Mouse (Mus musculus) heart, adult 9 months (tissue): ENCODE measurements around the gene Mpv17l2.

Source experiments
- DNase-seq, 2 experiments: peaks; one replicate each; pipeline ENCODE4 v3.0.0; 2022; ENCODE audit warnings: low spot score in 2 of 2

Mpv17l2 gene

DNA sequence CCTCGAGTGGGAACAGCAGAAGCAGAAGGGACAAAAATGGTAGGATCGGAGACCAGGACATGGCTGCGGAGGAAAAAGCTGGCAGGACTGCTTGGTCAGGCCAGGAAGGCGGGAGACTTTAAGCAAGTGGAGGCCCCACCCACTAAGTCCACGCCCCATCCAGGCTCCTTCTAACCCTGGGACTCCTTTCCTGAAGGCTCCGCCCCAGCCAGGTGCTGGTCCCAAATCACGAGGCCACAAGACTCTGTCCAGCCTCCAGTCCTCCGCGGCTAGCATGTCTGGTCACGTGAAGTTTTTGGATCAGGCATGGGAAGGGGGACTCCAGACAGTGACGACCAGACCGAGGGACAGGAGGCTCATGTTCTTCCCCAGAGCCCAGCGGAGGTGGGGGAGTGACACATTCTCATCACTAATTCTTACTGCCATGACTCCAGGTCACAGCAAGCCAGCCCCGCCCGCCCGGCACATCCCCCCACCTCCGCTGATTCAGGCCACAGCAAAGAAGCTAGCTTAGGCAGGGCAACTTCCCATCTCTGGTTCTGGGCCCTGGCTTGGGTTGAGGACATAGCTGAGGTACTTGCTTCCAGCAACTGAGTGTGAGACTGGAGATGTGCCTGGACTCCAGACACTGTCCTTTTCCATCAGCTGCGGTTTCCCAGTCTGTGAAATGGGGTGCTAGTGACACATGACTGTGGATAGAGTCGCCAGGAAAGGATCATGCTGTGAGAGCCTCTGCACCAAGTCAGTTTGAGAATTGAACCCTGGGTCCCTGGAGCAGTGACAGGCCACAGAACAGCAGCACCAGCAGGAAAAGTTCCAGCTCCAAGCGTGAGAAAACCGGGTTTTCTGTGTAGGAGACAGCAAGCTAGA is 6.1 kb upstream of the Mpv17l2 start:
- DNase-seq = peak; percentile 68 to 81

DNA sequence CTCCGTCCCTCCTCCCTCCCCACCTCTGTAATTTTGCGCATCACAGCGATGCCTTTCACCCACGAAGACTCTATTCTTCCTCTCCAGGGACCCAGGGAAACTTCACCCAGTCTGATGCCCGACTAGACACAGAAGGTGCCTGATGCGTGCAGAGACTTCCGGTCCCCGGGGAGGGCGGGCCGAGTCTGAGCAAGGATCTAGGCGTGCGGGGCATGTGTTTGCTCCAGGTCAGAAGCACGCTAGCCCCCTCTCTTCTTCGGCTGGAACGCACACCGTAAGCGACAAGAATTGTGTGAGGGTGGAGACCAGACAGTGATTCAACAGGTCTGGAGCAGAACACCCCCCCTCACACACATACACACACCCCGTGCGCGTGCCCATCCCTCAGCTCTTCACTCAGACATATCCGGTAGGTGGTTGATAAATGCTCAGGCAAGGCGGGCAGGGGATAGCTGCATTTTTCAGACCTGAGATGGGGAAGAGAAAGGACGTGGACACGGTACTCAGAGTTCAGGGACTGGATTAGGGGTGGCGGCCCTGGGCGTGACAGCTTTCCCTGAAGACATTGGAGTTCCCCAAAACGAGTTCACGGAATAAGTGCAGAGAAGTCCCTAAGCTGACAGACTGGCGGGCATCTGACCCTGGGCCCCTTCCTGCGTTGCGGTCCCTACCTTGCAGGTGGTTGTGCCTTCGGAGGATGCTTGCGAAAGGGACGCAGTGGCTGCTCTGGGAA is 5.3 kb upstream of the Mpv17l2 start:
- peak in 1 of 2 experiments; percentile 45 for DNase-seq

DNA sequence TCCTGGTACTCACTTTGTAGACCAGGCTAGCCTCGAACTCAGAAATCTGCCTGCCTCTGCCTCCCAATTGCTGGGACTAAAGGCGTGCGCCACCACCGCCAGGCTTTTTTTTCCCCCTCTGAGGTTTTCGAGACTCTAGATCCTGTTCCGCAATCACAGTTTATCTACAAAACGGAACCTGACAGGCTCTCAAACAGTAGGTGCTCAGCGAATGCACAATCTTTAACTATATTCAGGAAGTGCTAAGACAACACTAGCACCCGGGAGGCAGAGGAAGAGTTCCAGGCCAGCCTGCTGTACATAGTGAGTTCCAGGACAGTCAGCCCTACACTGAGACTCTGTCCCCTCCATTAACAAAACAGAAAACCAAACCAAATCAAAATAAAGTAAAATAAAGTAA is 4.6 kb upstream of the Mpv17l2 start:
- no peak for DNase-seq

DNA sequence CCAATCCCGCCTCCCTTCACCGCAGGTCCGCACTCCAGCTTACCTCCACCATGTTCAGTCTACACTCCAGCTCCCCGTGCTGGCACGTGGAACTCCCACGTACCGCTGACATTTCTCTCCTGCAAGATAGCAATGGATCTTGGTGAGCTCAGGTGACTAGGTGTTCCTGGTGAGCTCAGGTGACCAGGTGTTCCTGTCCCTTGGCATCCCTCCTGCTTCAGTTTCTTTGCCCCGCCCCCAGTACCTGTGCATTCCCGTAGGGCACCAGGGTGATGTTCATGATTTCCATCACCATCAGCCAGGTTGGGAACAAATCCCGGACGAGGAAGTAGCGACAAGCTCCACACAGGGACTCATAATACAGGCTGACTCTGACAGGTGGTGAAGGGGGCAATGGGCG is 3.9 kb upstream of the Mpv17l2 start:
- no peak for DNase-seq

DNA sequence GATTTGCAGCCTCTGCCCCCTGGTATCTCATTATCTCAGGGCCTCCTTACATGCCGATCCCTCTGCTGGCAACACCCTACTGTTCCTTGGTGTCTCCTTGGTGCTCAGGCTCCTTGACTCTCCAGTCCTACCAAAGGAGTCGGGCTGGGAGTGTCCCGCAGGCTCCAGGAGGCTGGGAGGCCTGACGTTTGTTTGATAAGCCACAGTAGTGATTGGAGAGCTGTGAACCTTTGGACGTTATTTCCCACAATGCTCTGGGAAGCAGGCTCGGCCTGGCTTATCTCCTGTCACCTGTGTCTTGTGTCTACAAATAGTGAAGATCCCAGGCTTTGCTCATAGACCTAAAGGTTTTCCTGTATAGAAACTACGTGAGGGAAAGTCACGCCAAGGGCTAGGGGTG is 3.3 kb upstream of the Mpv17l2 start:
- no peak for DNase-seq

DNA sequence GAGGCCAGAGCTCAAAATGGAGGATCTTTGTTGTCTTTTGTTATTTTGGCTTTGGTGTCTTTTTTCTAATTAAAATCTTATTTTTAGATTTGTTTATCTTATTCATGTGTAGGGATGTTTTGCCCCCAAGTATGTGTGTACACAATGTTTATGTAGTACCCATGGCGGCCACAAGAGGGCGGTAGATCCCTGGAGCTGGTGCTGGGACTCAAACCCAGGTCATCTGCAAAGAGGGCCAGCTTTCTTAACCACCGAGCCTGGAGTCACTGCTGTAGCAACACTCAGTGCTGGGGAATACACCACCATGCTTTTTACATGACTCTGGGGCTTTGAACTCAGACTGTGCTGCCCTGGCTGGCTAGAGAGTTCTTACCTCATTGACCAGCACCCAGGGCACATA is 2.6 kb upstream of the Mpv17l2 start:
- DNase-seq = no peak

DNA sequence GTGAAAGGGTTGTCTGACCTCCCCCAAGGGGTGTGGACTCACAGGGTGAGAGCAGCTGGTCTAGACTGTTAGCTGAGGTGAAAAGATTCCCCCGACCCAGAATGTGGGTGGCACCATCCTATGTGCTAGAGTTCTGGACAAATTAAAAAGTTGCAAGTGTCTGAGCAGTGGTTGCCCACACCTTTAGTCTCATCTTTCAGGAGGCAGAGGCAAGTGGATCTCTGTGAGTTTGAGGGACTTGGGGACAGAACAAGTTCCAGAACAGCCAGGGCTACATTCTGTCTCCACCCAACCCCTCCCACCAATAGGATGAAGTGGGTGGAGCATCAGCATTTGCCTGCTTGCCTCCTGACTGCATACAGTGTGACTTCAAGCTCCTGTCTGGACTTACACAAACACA is 1.4 kb upstream of the Mpv17l2 start:
- DNase-seq = no peak

DNA sequence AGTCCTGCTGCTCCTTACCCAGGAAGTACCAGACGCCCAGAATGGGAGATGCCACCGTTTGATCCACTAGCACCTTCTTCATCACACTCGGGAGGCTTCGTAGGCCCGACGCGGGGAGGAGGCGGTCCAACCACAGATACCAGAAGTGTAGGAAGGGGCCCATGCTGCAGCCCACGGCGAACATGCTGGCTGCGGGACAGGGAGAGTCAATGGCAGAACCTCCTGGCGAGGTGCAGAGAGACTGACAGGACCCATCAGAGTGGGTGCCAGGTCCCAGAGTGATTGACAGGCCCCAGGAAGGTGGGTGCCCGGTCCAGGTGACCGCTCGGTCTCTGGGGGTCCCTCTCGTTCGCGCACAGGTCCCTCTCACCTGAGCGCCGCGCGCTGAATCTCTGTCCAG is 396 bp downstream of the Mpv17l2 start:
- no peak for DNase-seq

DNA sequence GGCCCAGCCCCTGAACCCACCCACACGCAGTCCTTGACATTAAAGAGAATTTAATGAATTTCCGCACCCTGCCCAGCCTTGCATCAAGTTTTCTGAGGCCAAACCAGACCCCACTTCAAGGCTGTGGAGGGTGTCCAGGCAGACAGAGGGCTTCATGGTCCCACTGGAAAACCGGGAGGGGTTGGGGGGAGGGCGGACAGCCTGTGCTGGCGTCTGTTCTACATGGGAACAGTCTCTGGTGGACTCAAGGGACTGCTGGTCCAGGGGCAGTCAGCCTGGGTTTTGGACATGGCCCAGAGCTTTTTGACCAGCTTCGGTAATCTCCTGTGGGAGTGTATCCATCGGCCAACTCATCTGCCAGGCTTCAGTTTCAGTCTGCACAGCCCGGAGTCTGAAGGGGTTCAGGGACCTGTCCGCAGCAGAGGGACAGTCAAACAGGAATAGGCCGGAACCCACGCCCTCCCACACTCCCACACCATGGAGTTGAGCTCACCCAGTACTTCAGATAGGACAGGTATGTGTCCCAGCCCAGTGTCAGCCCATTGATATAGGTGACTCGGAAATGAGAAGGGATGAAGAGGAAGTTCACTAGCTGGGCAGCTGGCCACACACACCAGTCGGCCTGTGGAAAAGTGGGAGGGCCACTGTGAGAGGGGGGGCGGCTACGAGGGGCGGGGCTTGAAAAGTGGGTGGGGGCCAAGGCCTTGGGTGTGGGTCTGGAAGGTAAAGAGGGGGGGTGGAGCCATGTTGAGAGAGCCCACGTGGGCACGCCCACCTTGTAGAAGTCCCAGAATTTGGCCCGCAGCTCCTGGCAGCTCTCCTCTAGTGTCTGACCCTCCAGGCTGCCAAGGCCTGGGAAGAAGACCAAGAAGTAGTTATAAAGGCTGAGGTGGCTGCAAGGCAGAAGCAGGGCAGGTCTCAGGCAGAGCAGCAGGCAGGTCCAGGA is 1.9 kb downstream of the Mpv17l2 start:
- no peak for DNase-seq

DNA sequence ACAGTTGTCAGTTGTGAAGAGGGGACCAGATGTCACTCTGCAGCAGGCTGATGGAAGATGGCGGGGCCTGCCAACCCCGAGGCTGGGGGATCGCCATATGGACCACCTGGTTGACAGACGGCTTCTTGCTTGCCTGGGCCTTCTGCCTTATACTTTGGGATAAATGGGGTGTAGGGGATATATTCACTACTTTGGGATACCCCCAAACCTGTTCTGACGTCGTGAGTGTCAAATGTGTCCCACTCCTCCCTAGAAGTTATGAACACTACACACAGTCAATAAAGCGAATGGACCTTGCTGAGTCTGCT is 2.5 kb downstream of the Mpv17l2 start:
- no peak for DNase-seq

DNA sequence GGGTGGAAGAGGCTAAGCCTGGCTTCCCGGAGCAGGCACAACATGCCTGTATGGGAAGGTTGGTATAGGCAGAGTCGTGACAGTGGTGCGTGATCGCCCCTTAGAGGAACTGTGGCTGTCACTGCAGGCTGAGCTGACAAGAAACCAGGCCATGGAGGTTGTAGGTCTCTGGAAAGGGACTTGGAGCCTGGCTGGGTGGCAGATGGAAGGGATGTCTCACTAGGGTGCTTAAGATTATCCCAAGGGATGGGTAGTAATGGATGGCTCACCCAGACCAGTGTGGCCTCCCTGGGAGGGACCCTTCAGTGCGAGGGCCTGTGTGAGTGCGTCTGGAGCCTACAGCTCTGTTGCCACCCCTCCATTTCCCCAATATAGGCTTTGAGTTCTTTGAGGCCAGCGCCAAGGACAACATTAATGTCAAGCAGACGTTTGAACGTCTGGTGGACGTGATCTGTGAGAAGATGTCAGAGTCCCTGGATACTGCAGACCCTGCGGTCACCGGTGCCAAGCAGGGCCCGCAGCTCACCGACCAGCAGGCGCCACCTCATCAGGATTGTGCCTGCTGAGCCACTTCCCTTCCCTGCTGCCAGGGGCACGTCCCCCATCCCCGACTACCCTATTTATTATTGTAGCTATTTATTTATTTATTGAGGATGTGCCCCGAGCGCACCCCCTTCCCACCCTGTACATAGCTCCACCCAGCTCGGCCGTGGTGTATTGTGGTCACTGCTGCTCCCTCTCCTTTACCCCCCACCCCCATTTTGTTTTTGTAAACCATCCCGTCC is 3.0 kb downstream of the Mpv17l2 start:
- no peak for DNase-seq

DNA sequence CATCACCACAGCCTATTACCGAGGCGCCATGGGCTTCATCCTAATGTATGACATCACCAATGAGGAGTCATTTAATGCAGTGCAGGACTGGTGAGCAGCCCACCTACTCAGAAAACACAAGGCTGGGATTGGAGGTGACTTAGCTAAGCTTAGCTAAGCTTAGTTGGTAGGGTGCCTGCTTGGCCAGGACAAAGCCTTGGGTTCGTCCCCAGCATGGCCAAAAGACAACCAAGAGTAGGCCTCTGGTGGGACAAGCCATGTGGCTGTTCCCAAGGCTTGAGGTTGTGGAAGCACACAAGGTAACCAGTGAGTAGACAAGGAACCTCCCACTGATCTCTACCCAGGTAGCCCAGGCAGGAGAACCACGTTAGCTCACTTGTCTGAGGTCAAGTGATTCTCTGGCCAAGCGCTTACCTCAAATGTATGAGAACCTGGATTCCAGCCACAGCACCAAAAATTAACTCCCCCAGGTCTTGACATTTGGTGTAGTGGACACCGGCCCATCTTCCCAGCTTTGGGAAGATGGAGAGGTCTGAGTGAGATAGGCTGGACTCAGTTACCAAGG is 4.2 kb downstream of the Mpv17l2 start:
- DNase-seq = no peak

DNA sequence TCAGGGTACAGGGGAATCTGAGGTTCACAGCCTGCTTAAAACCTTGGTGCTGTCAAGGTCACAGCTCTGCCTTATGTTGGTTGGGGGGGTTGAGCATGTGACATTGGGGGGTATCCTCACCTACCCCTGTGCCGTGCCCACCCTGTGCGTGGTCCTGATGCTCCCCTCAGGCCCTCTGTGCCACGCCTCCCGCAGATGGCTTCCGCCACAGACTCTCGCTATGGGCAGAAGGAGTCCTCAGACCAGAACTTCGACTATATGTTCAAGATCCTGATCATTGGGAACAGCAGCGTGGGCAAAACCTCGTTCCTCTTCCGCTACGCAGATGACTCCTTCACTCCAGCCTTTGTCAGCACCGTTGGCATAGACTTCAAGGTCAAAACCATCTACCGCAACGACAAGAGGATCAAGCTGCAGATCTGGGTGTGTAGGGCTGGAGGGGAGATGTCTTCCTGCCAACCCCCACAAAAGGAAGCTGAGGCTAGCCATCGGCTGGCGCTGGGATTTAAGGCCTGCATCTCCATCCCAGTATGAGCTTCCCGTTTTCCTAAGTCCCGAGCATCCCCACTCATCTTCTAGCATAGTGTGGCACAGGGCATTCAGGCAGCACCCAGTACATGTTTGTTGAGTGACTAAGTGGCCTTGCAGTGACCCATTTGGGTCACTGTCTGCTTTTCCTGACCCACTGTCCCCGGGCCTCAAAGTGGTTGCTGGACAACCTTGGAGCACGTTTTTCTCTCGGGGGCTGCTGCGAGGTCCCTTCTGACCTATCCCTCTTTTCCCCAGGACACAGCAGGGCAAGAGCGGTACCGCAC is 4.9 kb downstream of the Mpv17l2 start:
- DNase-seq = no peak

DNA sequence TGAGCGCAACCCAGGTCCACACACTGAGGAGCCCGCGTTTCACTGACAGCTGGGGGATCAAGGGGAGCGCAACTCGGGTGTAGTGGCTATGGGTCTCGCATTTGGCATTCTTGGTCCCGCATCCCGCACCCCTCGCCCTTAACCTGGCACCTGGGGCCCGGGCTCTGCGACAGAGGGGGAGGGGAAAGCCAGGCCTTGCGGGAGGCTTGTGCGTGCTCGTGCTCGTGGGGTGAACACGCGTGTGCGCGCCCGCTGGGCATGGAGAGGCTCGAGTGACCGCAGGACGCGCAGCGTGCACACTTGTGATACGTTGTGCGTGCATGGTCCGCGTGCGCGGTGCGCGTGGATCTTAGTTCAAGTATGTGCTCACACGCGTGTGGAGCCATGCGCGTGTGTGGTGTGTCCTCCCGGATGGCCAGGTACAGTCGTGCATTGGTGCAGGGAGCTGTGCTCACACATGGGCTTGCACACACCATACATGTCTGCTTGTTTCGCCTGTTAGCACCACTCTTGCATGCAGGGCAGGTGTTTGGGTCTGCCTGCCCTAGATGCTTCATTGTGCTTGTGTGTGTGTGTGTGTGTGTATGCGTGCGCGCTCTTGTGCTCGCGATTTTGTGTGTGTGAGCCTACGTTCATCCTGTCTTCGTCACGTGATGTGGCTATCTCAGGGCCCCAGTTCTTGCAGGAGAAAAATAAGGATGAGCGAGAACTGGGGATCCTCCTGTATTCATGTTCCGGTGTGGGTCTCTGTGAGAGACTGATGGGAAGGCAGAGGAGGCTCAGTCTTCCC is 5.7 kb downstream of the Mpv17l2 start:
- DNase-seq = no peak

DNA sequence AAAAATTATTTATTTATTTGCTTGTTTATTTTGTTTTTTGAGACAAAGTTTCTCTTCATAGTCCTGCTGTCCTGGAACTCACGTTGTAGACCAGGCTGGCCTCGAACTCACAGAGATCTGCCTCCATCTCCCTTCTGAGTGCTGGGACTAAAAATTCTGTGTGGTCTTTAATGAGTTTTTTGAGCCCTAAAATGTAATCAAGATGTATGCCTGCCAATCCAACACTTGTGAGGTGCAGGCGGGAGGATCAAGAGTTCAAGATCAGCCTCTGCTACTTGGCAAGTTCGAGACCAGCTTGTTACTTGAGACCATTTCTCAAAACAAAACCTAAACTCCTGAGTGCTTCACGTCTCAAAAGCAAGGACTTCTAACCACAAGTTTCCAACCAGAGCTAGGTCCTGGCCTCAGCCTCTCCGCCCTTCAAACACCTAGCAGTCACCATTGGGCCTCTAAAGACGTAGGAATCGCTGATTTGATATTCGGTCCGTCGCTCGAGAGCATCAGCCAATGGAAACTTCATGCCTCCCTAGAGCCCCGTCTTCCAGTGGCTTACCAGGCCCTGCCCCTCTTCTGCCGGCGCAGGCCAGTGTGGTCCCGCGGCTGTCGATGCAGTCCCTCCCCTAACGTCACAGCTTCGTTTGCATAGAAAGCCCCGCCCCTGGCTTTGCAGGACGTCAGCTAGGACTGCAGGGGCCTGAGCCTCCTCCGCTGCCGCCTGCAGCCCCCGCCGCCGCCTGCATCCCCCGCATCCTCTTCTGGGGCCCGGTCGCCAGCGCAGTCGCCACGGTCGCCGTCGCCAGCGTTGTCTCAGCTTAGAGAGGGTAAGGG is 6.5 kb downstream of the Mpv17l2 start, which contains the start of gene Rab3a:
TSS of gene Rab3a (plus strand) at position 637 of the 828 bp plus-strand sequence.
- DNase-seq = peak; percentile 98 to 99

DNA sequence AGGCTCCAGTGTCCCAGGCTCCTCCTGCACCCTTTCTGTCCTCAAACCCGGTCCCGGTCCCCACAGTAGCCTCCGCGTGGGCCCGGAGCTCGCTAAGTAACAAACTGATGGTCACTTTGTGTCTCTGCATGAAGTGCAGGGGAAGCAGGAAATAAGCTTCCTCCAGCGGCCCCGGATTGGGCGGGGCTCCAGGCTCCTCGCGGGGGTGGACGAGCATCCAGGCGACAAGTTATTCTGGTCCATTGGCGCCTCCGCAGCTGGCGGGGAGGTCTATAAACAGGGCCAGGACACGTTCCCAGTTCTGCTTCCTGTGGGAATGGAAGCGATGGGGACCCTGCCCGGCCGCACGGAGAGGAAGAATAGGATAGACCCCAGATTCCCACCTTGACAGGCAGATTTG is 7.6 kb downstream of the Mpv17l2 start:
- DNase-seq = peak; percentile 94 to 95

DNA sequence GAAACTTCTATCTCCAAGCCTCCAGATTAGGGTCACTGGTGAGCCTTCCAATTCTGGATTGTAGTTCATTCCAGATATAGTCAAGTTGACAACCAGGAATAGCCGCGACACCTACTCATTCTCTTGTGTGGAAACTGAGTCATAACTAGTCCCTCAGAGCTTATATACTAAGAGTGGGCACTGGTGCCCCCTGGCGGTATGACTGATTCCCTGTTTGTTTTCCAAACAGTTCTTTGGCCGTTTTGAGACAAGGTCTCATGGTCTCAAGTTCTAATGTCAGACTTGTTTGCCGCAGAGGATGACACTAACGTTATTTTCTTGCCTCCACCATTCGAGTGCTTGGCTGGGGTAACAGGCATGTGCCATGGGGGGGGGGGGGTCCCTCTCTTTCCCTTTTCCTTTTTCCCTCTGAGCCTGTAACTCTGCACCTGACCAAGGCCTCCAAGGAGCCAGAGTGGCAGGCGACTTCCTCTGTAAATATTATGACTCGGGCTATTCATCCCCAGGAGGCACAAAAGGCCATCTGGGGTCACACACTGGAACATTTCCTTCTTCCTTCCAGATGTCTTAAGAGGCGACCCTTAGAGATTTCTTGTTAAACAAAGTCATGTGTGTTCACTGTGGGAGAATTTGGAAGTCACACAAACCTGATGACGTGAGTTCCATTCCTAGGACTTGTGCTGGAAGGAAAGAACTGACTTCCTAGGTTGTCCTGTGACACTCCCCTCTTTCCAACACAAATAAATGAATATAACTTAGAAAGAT is 8.6 kb downstream of the Mpv17l2 start:
- peak; percentile 92 to 95 for DNase-seq
